Mouse (Mus musculus): ENCODE measurements at regions not wholly inside any gene's neighbourhood (a gene's known extent, or its start where the extent isn't known, plus 50 kb on each side); places are given as distances from the start of the nearest gene placed in this dataset.

DNA sequence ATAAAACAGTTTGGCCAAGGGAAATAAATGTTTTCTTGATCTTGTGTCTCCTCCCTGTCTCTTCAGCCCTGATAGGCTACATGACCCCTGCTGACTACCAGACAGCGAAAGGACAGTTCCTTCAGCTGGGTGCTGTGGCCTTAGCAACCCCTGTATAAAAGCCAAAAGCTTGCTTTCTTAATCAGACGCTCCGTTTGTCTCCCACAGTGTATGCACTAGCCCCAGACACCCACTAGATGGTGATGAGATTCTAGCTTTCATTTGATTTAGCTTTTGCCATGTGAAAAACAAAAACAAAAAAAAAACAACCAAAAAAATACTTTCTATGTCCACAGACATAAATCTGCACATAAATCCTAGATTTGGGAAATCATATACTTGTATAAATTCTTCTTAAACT, 486.2 kb upstream of the Tnc start:
- TF ChIP-seq CTCF (IDR thresholded peaks at IDR 0.05; ENCODE audit: extremely low read depth, insufficient read length, insufficient replicate concordance, low read depth, low read length) (no peak), POLR2A (IDR thresholded peaks at IDR 0.05; ENCODE audit: low read depth, low read length) (no peak)
